Mouse (Mus musculus) lung, postnatal 0 days (tissue): ENCODE results near the gene Iqgap2.

Source experiments
- CTCF ChIP-seq: IDR thresholded peaks from 2 replicates; pipeline ENCODE4 v1.5.1; 2016; ENCODE audit warnings: antibody characterized with exemption, mild to moderate bottlenecking
- EP300 ChIP-seq: IDR thresholded peaks from 2 replicates; pipeline ENCODE4 v1.6.1; 2016; ENCODE audit warnings: antibody characterized with exemption, mild to moderate bottlenecking, control low read depth

GRCm38 (mm10) chr13:95612243-95612642, 279.5 kb downstream of the Iqgap2 start:
- no peak for TF ChIP-seq CTCF
- TF ChIP-seq EP300: no peak
